Mouse (Mus musculus) megakaryocyte-erythroid progenitor cell, adult 5-6 weeks (primary cell): ENCODE measurements at regions not wholly inside any gene's neighbourhood (a gene's known extent, or its start where the extent isn't known, plus 50 kb on each side); places are given as distances from the start of the nearest gene placed in this dataset.
"Not testable (repeated sequence)": the region's sequence is repeated elsewhere in the genome, so short reads cannot be mapped to it uniquely, and the experiment has no call there.

Experiments
- ATAC-seq: replicated peaks from 2 replicates; pipeline ENCODE4 v1.8.0; 2016; ENCODE audit warnings: mild to moderate bottlenecking, inconsistent platforms; ENCODE audit not compliant: severe bottlenecking, poor library complexity, low FRiP score, low TSS enrichment

DNA sequence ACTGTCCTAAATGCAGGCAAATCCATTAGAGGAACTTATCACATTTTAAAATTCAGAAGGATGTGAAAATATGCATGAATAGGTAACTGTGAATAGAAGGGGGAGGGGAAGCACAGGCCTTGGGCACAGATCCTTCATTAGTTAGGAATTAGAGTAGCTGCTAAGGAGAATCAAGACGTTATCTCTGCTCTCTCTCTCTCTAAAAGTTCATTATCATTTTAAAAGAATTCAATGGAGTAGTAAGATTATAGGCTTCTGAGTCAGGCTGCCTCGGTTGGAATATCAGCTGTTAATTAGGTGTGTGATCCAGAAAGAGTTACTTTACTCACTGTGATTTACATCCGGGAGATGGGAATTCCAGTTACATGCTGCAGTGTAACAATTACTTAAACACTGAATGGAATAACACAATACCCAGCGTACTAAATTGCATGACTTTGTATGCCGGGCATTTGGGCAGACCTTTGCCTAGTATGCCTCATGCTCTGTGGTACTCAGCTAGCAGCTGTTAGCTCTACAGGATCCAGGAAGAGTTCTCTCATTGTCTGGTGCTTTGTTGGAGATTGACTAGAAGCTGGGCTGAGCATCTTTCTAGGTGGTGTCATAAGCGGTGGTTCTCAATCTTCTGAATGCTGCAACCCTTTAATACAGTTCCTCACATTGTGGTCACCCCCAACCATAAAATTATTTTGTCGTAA lies 203.4 kb downstream of the Dact1 start:
- no peak for ATAC-seq

DNA sequence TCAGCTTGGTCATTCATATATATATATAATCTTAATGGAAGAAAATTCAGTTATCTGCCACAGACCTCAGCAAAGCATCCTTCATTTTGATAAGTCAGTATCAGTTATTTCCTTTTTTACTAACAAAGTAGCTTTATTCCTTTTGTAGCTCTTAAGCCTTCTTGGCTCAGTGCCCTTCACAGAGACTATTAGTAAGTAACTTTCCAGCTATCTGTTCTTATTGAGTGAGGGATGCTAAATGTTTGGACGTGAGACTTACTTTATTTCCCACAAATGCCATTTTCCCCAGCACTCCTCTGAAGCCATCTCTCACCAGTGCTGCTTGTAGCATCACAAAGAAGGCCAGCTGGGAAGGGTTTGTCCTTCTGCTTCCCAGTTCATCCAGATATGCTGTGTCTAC lies 209.8 kb downstream of the Dact1 start:
- no peak for ATAC-seq

DNA sequence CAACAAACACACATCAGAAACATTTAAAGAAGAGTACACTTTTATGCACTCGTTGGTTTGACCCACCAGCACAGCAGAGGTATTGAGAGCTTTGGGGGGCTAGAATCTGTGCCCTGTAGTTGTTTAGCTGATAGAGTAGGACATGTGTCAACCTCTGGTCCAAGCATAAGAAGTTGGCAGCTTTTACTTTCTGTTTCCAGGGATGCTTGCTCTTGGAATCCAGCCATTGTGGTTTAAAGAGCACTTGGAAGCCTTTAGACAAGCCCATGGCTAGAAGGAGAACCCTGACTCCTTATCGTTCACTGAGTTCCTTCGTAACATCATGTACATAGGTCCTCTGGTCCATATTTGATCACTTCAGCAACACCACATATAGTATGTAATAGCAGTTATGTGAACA lies 212.3 kb downstream of the Dact1 start:
- no peak for ATAC-seq

DNA sequence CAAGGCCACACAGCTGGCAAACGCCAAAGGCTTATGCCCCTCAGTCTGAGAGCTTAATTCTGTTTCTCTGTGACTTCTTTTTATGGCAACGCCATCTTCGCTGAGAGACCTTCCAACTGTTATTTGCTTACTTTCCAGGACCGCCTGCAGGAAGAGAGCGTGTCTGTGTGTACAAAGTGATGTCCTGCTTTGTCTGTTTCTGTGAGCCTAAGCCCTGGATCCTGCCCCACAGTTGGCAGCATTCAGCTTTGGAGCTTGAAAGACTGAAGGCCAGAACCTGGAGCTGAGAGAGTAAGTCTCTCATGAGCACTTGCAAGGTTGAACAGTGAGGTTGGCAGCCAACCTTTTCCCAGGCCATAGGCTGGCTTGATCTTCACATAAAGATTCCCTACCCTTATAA lies 212.8 kb downstream of the Dact1 start:
- ATAC-seq: no peak

DNA sequence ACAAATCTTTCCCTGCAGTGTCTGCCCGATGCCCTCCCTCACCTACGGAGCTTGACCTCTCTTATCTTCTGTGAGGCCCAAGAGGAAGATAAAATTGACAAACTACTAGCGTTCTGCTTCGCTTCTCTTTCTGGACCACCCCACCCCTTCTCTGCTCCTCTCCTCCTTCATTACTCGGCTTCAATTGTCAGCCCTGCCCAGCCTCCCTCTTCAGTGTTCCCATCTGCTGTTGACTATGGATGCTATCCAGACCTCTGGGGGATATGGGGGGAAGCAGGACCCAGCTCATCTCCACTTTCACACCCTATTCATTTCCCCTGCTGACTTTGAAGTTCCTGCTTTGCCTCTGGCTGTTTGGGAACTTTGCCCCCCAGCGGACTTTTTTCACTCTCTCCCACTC lies 214.5 kb downstream of the Dact1 start:
- ATAC-seq: no peak

DNA sequence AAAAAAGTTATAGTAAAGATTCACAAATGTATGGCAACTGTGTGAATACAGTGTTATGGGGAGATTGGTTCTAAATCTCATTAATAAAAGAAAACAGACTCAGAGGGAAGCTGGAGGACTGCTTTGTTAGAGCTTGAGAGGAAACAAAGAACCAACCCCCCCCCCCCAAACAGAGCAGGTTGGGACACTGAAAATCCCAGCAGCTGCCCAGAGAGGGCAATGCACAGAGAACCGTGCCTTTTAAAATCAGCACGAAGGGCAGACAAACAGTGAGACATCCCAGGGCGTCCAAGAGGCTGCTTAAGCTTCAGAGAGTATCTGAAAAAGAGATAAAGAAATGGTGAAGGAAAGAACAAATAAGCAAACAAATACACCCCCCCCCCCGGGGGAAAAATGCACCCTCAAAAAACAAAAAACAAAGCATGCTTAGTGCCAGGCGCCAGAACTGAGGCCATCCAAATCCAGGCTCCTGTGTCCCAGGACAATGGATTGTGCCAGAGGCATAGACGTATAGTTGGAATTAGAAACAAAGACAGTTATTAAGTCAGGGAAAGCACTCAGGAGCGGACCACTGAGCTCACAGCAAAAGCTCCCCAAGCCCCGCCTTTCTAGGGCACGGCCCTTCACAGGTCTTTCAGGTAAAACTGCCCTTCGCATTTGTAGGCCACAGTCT lies 215.7 kb downstream of the Dact1 start:
- ATAC-seq: no peak

DNA sequence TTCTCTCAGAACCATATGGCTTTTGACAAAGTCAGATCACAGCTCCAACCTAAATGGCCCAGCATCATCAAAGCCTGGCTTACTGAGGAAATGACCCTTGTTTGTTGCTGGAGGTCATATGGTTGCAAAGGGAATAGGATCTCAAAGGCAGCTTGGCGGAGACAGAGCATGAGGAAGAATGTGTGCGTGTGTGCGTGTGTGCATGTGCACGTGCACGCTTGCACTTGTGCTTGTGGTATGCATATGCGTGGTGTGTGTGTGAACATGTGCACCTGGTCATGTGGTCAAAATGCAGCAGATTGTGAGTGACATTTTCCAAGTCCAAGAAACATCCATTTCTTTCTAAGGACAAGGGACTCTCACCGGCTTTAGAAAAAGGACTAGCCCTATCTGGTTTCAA lies 216.9 kb downstream of the Dact1 start:
- no peak for ATAC-seq

GRCm38 (mm10) chr12:71532161-71532560 lies 222.5 kb downstream of the Dact1 start:
- no peak for ATAC-seq

GRCm38 (mm10) chr12:71532708-71533450 lies 223.2 kb downstream of the Dact1 start:
- ATAC-seq: no peak

DNA sequence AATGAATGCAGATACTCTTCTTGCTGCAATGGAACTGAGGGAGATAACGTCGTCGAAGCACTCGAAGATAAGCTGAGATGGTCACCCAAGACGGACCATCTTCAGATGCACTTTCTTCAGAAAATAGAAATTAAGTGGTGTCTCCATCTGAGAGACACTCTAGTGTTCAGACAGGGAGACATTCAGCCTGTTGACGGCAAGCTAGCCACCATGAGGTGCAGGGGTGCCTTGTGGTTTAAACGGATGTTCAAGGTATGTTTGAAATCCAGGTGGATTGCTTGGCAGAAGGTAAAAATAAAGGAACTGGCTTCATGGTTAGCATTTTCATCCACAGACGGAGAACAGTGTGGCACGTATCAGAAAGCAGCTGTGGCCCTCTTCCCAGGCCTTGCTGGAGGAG lies 224.0 kb downstream of the Dact1 start:
- no peak for ATAC-seq

DNA sequence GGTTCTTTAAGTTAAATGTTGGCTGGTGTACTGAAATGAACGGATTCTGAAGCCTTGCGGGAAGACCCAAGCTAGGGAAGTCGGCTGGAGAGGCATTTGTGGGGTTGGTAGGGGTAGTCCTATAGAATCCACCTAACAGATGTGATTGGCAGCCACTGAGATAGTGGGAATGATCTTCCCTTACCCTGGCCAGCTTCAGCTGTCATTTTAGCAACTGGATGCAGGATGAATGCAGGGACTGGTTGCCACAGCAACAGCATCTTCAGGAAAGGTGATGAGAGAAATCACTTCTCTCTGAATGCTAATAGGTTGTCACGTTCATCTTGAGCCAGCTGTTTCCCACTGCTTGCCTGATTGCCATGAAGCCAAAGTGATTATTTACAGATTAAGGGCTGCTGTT lies 224.5 kb downstream of the Dact1 start:
- ATAC-seq: no peak

GRCm38 (mm10) chr12:71535251-71535650 lies 225.6 kb downstream of the Dact1 start:
- ATAC-seq: no peak

DNA sequence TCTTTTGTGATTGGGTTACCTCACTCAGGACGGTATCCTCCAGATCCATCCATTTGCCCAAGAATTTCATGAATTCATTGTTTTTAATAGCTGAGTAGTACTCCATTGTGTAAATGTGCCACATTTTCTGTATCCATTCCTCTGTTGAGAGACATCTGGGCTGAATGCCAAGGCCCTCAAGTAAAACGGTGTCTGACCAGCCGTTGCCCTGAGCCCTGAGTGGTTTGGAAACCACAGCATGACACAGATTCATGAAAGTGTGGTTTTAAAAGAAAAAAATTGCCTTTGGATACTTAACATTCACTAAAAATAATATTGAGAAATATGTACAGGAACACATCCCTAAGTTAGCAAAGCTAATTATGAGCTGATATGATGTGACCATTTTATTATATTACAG lies 226.1 kb downstream of the Dact1 start:
- not testable (repeated sequence) for ATAC-seq

DNA sequence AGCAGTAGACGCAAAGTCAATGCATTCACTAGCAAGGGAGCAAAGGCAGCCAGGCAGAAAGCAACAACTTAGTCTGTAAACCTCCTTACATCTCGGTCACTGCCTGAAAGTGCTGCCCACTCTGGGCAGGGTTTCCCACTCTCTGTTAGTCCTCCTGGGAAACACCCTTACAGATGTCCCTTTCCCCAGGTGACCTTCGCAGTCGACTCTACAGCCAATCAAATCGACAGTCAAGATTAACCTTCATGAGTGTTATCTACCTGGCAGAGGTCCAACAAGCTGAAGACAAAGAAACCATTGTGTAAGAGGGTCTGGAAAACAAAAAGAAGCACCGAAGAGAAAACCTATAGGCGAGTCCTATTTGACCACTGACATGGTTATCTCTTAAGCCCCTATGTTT lies 229.0 kb downstream of the Dact1 start:
- ATAC-seq: no peak

GRCm38 (mm10) chr12:71540279-71540678 lies 230.6 kb downstream of the Dact1 start:
- ATAC-seq: no peak

- no peak for ATAC-seq
Observed at GRCm38 (mm10) chr12:71541961-71542360, 232.3 kb downstream of the Dact1 start.

DNA sequence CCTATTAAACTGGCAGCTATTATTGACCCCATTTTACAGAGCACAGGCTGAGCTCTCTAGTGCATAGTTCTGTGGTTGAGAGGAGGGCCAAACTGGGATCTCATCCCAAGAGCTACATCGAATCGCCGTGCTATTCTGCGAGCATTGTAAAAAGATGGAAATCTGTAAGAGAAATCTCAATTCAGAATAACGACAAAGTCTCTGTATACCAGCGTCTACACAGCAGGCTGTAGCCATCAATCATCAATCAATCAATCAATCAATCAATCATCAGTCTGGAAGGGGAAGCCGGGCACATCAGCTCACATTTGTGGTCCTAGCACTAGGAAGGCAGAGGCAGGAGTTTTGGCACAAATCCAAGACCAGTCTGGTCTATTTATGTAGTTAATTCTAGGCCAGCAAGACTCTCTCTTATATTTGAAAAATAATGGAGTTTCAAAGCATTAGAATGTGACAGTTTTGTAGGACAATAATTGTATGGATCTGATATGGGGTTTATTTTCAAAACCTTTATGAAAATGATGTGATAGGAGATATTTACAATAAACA lies 234.0 kb downstream of the Dact1 start:
- ATAC-seq: no peak

GRCm38 (mm10) chr12:71544401-71545159 lies 234.9 kb downstream of the Dact1 start:
- no peak for ATAC-seq

DNA sequence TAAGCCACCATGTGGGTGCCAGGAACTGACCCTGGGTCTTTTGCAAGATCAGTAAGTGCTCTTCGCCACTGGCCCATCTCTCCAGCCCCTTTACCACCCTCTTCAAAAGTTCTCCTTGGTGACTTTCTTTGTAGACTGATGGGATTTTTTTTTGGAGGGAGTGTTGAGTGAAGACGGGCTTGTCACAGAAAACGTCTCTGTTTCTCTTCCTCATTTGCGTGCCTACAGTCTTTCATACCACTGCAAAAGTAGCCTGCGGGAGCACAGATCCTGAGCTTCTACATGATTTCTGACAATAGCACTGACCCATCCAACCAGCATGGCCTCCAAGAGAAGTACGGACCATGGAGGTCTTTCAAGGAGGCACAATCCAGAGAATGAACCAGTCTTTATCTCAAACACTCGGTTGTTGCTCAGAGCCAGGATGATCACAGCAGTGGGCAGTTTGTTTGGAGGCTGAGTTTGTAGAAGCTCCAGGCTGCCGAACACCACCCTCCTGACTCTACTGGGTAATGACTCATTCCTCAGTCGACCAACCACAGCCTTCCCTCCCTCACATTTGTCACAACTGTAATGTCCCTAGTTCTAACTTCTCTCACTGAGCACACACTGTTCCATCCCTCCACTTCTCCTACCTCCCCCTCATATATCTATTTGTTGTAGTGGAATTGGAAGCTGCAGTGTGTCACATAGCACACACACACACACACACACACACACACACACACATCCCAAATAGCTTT lies 237.0 kb downstream of the Dact1 start:
- no peak for ATAC-seq
